Mouse (Mus musculus) CH12.LX (cell line): ENCODE data around the gene Lamc1. TPM values are rescaled to one million over a fixed set of nuclear protein-coding genes. Genes with fewer than 3 reads are reported as not detected.

Source experiments
- DNase-seq: peaks from one replicate; pipeline ENCODE4 v3.0.0-alpha.2; 2013; ENCODE audit errors: extremely low read depth
- H3K27ac ChIP-seq: 2 replicates; pipeline ENCODE4 v1.5.1; 2012; ENCODE audit warnings: low read depth, mild to moderate bottlenecking, control low read depth, moderate library complexity; ENCODE audit not compliant: insufficient read depth
- H3K27me3 ChIP-seq: replicated peaks from 2 replicates; pipeline ENCODE3; 2012; ENCODE audit warnings: inconsistent platforms
- H3K36me3 ChIP-seq, 2 experiments: replicated peaks in 1 of 2; 2 replicates each; pipeline versions ENCODE3 to v1.6.1; 2012; ENCODE audit warnings: inconsistent platforms in 1 of 2, low read length in 1 of 2, mild to moderate bottlenecking in 1 of 2, mixed read lengths in 1 of 2, moderate library complexity in 1 of 2; ENCODE audit not compliant: control insufficient read depth in 1 of 2, insufficient read depth in 1 of 2
- H3K4me1 ChIP-seq, 2 experiments: 2 replicates each; pipeline ENCODE4 v1.6.1; 2012; ENCODE audit warnings: inconsistent platforms in 1 of 2, moderate library complexity in 1 of 2; ENCODE audit not compliant: insufficient read depth in 2 of 2, control insufficient read depth in 1 of 2
- H3K4me2 ChIP-seq: 2 replicates; pipeline ENCODE4 v1.6.1; 2012; ENCODE audit warnings: low read depth, mild to moderate bottlenecking, control low read depth; ENCODE audit not compliant: poor library complexity, insufficient read depth, severe bottlenecking
- H3K4me3 ChIP-seq, 3 experiments: fragments of 150-350 bp in 1 of 3; sonication (generic) in 1 of 3; replicated peaks in 1 of 3; 2 replicates each; pipeline versions ENCODE3 to v1.5.1; 2011 to 2012; ENCODE audit warnings: low read depth in 2 of 3, low read length in 2 of 3, mild to moderate bottlenecking in 2 of 3, moderate library complexity in 2 of 3, control low read depth in 1 of 3, improper control_type of control experiment in 1 of 3, inconsistent platforms in 1 of 3, mixed read lengths in 1 of 3; ENCODE audit not compliant: poor library complexity in 1 of 3
- H3K79me2 ChIP-seq: replicated peaks from 2 replicates; pipeline ENCODE4 v1.6.1; 2012; ENCODE audit warnings: mild to moderate bottlenecking, moderate library complexity; ENCODE audit not compliant: control insufficient read depth, poor library complexity, insufficient read depth, severe bottlenecking; ENCODE audit errors: extremely low read depth
- H3K9ac ChIP-seq: 2 replicates; pipeline ENCODE4 v1.6.1; 2012; ENCODE audit warnings: low read depth, mild to moderate bottlenecking, control low read depth, moderate library complexity; ENCODE audit not compliant: insufficient read depth
- H3K9me3 ChIP-seq: replicated peaks from 2 replicates; pipeline ENCODE3; 2012; ENCODE audit warnings: low read length, inconsistent platforms, mixed read lengths
- CHD2 ChIP-seq: IDR thresholded peaks from 2 replicates; pipeline ENCODE4 v1.6.1; 2011; ENCODE audit warnings: low read length, improper control_type of control experiment
- E2F4 ChIP-seq: IDR thresholded peaks from 2 replicates; pipeline ENCODE4 v1.6.1; 2011; ENCODE audit warnings: low read depth, low read length, improper control_type of control experiment; ENCODE audit not compliant: insufficient replicate concordance
- ELF1 ChIP-seq: IDR thresholded peaks from 2 replicates; pipeline ENCODE4 v1.6.1; 2014; ENCODE audit warnings: low read depth, mild to moderate bottlenecking, inconsistent platforms, low read length, improper control_type of control experiment
- EP300 ChIP-seq: IDR thresholded peaks from 2 replicates; pipeline ENCODE4 v1.6.1; 2011; ENCODE audit warnings: low read length, improper control_type of control experiment
- ETS1 ChIP-seq: conservative IDR thresholded peaks from 2 replicates; pipeline ENCODE4 v1.6.1; 2012; ENCODE audit warnings: low read depth, mild to moderate bottlenecking, inconsistent platforms, low read length, improper control_type of control experiment, moderate library complexity
- IRF4 ChIP-seq: IDR thresholded peaks from 2 replicates; pipeline ENCODE4 v1.6.1; 2014; ENCODE audit warnings: low read depth, mild to moderate bottlenecking, inconsistent platforms, low read length, improper control_type of control experiment
- JUN ChIP-seq: IDR thresholded peaks from 2 replicates; pipeline ENCODE4 v1.6.1; 2011; ENCODE audit warnings: low read depth, mild to moderate bottlenecking, low read length, improper control_type of control experiment, moderate library complexity; ENCODE audit not compliant: insufficient read depth
- KAT2A ChIP-seq: IDR thresholded peaks from 2 replicates; pipeline ENCODE4 v1.6.1; 2012; ENCODE audit warnings: low read length, improper control_type of control experiment, inconsistent platforms; ENCODE audit not compliant: insufficient replicate concordance
- MAX ChIP-seq: IDR thresholded peaks from 2 replicates; pipeline ENCODE4 v1.6.1; 2011; ENCODE audit warnings: low read length, improper control_type of control experiment
- MAZ ChIP-seq: IDR thresholded peaks from 2 replicates; pipeline ENCODE4 v1.6.1; 2012; ENCODE audit warnings: low read depth, mild to moderate bottlenecking, inconsistent platforms, low read length, improper control_type of control experiment, moderate library complexity
- MEF2A ChIP-seq: IDR thresholded peaks from 2 replicates; pipeline ENCODE4 v1.6.1; 2014; ENCODE audit warnings: low read depth, mild to moderate bottlenecking, inconsistent platforms, low read length, improper control_type of control experiment, borderline replicate concordance
- MYC ChIP-seq: IDR thresholded peaks from 2 replicates; pipeline ENCODE4 v1.6.1; 2011; ENCODE audit warnings: low read depth, mild to moderate bottlenecking, improper control_type of control experiment, low read length
- RAD21 ChIP-seq: IDR thresholded peaks from 2 replicates; pipeline ENCODE4 v1.6.1; 2011; ENCODE audit warnings: low read depth, mild to moderate bottlenecking, low read length, improper control_type of control experiment, moderate library complexity
- RCOR1 ChIP-seq: conservative IDR thresholded peaks from 2 replicates; pipeline ENCODE4 v1.6.1; 2012; ENCODE audit warnings: low read depth, mild to moderate bottlenecking, inconsistent platforms, low read length, improper control_type of control experiment
- SIN3A ChIP-seq: IDR thresholded peaks from 2 replicates; pipeline ENCODE4 v1.6.1; 2012; ENCODE audit warnings: low read length, improper control_type of control experiment, inconsistent platforms
- TCF12 ChIP-seq: IDR thresholded peaks from 2 replicates; pipeline ENCODE4 v1.6.1; 2014; ENCODE audit warnings: low read depth, mild to moderate bottlenecking, inconsistent platforms, low read length, improper control_type of control experiment
- UBTF ChIP-seq: IDR thresholded peaks from 2 replicates; pipeline ENCODE4 v1.6.1; 2012; ENCODE audit warnings: low read depth, mild to moderate bottlenecking, inconsistent platforms, low read length, improper control_type of control experiment, moderate library complexity
- USF1 ChIP-seq: IDR thresholded peaks from 2 replicates; pipeline ENCODE4 v1.6.1; 2014; ENCODE audit warnings: low read depth, mild to moderate bottlenecking, inconsistent platforms, low read length, improper control_type of control experiment
- USF2 ChIP-seq: conservative IDR thresholded peaks from 2 replicates; pipeline ENCODE4 v1.6.1; 2011; ENCODE audit warnings: low read depth, low read length, improper control_type of control experiment
- ZMIZ1 ChIP-seq: IDR thresholded peaks from 2 replicates; pipeline ENCODE4 v1.6.1; 2012; ENCODE audit warnings: low read depth, mild to moderate bottlenecking, inconsistent platforms, low read length, improper control_type of control experiment
- dilution Hi-C: fragments of 300-500 bp; cut with MboI; formaldehyde crosslinking; loops from 2 replicates; pipeline ENCODE4 v1.14.3; 2020; ENCODE audit warnings: low sequenced_read_pairs; ENCODE audit not compliant: extremely low pct_unique_long_range_greater_than_20kb, extremely low pct_ligation_motif_present
- in situ Hi-C: fragments of 300-500 bp; cut with MboI; formaldehyde crosslinking; loops from 3 replicates; pipeline ENCODE4 v1.14.3; 2019; ENCODE audit warnings: low sequenced_read_pairs, low pct_ligation_motif_present, low pct_unique_long_range_greater_than_20kb, mixed read lengths
- polyA plus RNA-seq: library from polyadenylated mRNA; unstranded; fragments of >175 nt; gene quantifications from 2 replicates; pipeline ENCODE4 v1.2.1, GENCODE M21; 2012; ENCODE audit warnings: low read depth; ENCODE audit not compliant: insufficient read length
- total RNA-seq, 2 experiments: library from RNA; depleted of rRNA; stranded (reverse); fragments of 300-350 nt in 1 of 2; fragments of >200 nt in 1 of 2; gene quantifications; 2 replicates each; pipeline ENCODE4 v1.2.3; 2012 to 2014

Lamc1 gene
- total and polyA plus RNA-seq, 3 experiments: 5.7 to 16.7 (median 10.5) TPM

DNA sequence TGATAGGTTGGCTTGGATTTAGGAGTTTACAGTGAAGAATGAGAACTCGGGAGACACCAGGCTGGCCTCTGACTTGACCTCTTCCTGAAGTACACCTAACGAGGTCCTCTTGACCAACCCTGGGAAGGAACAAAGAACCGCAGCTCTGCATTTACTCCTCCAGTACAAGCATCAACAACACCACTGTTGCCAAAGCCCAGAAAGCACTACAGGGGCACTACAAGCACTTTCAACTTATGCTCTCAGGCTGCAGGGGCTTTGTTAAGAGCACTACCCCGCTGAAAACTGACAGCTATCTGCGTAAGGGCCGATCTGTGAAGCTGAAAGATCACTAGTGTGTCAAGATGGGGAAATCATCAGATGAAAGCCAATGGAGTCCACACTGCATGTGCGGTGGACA lies 6.4 kb downstream of the Lamc1 start:
- Histone ChIP-seq H3K36me3 (peaks cover 0 to 27% of the 10 kb centered on the region in 2 experiments), H3K27ac (no peak overlapping the region), H3K4me1 (peaks cover 6 to 13% of the 10 kb centered on the region in 2 experiments), H3K4me2 (no peak overlapping the region), H3K4me3 (no peak overlapping the region), H3K9me3 (no peaks in the 10 kb centered on the region), H3K9ac (no peak overlapping the region), H3K27me3 (no peaks in the 10 kb centered on the region), H3K79me2 (peaks cover 11% of the 10 kb centered on the region)
- TF ChIP-seq CHD2: no peak
- TF ChIP-seq JUN: no peak
- TF ChIP-seq TCF12: no peak
- no peak for TF ChIP-seq USF1
- no peak for TF ChIP-seq EP300
- TF ChIP-seq RCOR1: no peak
- no peak for TF ChIP-seq MAX
- TF ChIP-seq ZMIZ1: no peak
- TF ChIP-seq UBTF: no peak
- in situ Hi-C loops (no loop called here), dilution Hi-C loops (no loop called here)
- no peak for DNase-seq

DNA sequence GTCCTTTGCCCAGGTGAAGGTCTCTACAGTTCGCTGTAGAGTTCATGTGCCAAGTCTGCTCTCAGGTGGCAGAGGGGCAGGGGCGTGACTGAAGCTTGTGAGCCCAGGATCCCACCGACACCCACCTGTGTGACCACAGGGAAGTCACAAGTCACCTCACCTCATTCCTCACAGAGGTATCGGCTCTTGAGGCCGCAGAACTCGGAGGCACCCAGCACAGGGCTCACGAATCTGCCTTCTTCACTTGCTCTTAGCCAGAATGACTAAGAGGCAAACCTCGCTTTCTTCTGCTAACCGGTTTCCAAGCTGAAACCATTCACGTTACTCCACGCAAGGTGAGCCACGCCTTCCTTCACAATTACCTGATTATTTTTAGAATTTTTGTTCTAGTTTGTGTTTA lies 11.2 kb downstream of the Lamc1 start:
- TF ChIP-seq MEF2A (no peak), MAX (no peak), MYC (no peak), SIN3A (no peak), IRF4 (no peak), RAD21 (no peak), E2F4 (no peak), MAZ (no peak), KAT2A (no peak), TCF12 (no peak), ETS1 (no peak), USF2 (no peak), ELF1 (no peak)
- TF ChIP-seq, all 38 proteins: peak for 0
- H3K27me3 ChIP-seq: no peaks in the 10 kb centered on the region
- no peak overlapping the region for H3K4me3 ChIP-seq
- no peaks in the 10 kb centered on the region for H3K9me3 ChIP-seq
- DNase-seq: no peak
- no peak overlapping the region for H3K27ac ChIP-seq
- H3K36me3 ChIP-seq: peaks cover 0 to 28% of the 10 kb centered on the region in 2 experiments
- no peak overlapping the region for H3K9ac ChIP-seq
- H3K4me2 ChIP-seq: no peak overlapping the region
- in situ Hi-C loops: no loop called here
- dilution Hi-C loops: no loop called here
- H3K4me1 ChIP-seq: peaks cover 0 to 6% of the 10 kb centered on the region in 2 experiments; a peak in 2 of 4 replicates
- H3K79me2 ChIP-seq: no peaks in the 10 kb centered on the region; the same call in 1 of the 2 replicates
